Mouse (Mus musculus) liver, postnatal 0 days (tissue): ENCODE results near the gene Xrn1.

Source experiments
- CTCF ChIP-seq: sonication (generic); IDR thresholded peaks from 2 replicates; pipeline ENCODE4 v1.5.1; 2016; ENCODE audit warnings: antibody characterized with exemption, low read depth
- EP300 ChIP-seq: IDR thresholded peaks from 2 replicates; pipeline ENCODE4 v1.6.1; 2016; ENCODE audit warnings: antibody characterized with exemption, low read depth, mild to moderate bottlenecking

DNA sequence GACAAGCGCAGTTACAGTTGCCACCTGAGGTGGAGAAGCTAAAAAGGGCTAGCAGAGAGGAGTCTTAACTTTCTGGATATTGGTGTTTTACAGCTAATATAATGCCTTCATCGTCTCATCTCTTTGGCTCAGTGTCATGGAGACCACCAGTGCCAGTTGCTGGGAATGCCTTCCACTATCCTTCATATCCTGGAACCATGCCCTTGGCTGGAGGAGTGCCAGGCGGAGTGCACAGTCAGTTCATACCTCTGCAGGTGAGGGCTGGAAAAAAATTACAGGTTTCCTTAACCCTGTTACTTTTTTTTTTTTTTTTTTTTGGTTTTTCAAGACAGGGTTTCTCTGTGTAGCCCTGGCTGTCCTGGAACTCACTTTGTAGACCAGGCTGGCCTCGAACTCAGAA is 96.9 kb downstream of the Xrn1 start:
- TF ChIP-seq CTCF (no peak), EP300 (no peak)
